Mouse (Mus musculus) retina, postnatal 7 days (tissue): ENCODE results near the gene Krt80.

Source experiments
- DNase-seq: peaks from one replicate; pipeline ENCODE4 v3.0.0-alpha.2; 2012; ENCODE audit warnings: low read depth, low spot score

Krt80 gene

GRCm38 (mm10) chr15:101317814-101318500 lies 52.0 kb downstream of the Krt80 start:
- no peak for DNase-seq

- no peak for DNase-seq
Measured at GRCm38 (mm10) chr15:101316913-101317813, 52.8 kb downstream of the Krt80 start.

GRCm38 (mm10) chr15:101316279-101316912 lies 53.6 kb downstream of the Krt80 start:
- DNase-seq: no peak

- DNase-seq: peak; percentile 64
Measured at GRCm38 (mm10) chr15:101315832-101316231, 54.1 kb downstream of the Krt80 start.

GRCm38 (mm10) chr15:101315378-101315777 lies 54.6 kb downstream of the Krt80 start:
- no peak for DNase-seq

GRCm38 (mm10) chr15:101312006-101312405 lies 58.0 kb downstream of the Krt80 start:
- DNase-seq: no peak

- DNase-seq: no peak
Measured at GRCm38 (mm10) chr15:101311087-101311770, 58.7 kb downstream of the Krt80 start.

GRCm38 (mm10) chr15:101309493-101309892 lies 60.5 kb downstream of the Krt80 start:
- no peak for DNase-seq

- DNase-seq: no peak
Measured at GRCm38 (mm10) chr15:101308440-101309348, 61.3 kb downstream of the Krt80 start.

GRCm38 (mm10) chr15:101306459-101306858 lies 63.5 kb downstream of the Krt80 start:
- DNase-seq: no peak

- no peak for DNase-seq
Measured at GRCm38 (mm10) chr15:101303830-101304229, 66.1 kb downstream of the Krt80 start.

- no peak for DNase-seq
Measured at GRCm38 (mm10) chr15:101302201-101302600, 67.8 kb downstream of the Krt80 start.

GRCm38 (mm10) chr15:101300128-101300527 lies 69.8 kb downstream of the Krt80 start:
- no peak for DNase-seq

- no peak for DNase-seq
Measured at GRCm38 (mm10) chr15:101299480-101299960, 70.4 kb downstream of the Krt80 start.

GRCm38 (mm10) chr15:101298550-101298949 lies 71.4 kb downstream of the Krt80 start:
- no peak for DNase-seq

- no peak for DNase-seq
Measured at GRCm38 (mm10) chr15:101297988-101298387, 72.0 kb downstream of the Krt80 start.
